Mouse (Mus musculus) cortical plate, adult 2 months (tissue): ENCODE data around the gene Ndufaf2.

ENCODE experiments used
- CTCF ChIP-seq: fragments of 200-500 bp; IDR thresholded peaks from 2 replicates; pipeline ENCODE4 v1.5.1; 2011; ENCODE audit warnings: mild to moderate bottlenecking, control low read depth, low read length; ENCODE audit not compliant: insufficient read depth; ENCODE audit errors: extremely low read depth
- POLR2A ChIP-seq: fragments of 200-500 bp; IDR thresholded peaks from 2 replicates; pipeline ENCODE4 v1.6.1; 2011; ENCODE audit warnings: mild to moderate bottlenecking, low read length, control low read depth; ENCODE audit not compliant: insufficient read depth; ENCODE audit errors: extremely low read depth

GRCm38 (mm10) chr13:108185530-108185929 lies 27.1 kb upstream of the Ndufaf2 start:
- TF ChIP-seq POLR2A (no peak), CTCF (no peak)
